Mouse (Mus musculus): ENCODE measurements at regions not wholly inside any gene's neighbourhood (a gene's known extent, or its start where the extent isn't known, plus 50 kb on each side); places are given as distances from the start of the nearest gene placed in this dataset.

DNA sequence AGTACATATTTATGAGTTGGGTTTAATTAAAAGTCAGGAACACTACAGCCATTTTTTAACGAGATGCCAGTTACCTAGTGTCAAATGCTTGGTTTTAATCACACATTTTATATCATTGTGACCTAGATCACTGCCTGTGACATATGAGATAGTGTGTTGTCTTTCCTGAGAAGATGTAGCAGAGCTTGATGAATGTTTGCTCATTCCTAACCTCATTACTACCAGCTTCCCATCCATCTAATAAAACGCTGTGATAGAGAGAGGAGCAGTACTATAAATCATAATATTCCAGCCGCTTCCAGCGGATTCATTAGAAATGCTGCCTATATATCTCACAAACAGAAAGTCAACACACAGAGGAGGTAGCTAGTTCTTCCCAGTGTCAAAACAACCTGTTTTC, 163.6 kb downstream of the Aldoart1 start:
- DNase-seq (ENCODE audit: low read depth, low spot score) = no peak

GRCm38 (mm10) chr4:72674006-72674405, 178.4 kb downstream of the Aldoart1 start:
- DNase-seq (ENCODE audit: low read depth, low spot score) = no peak

- no peak for DNase-seq (ENCODE audit: low read depth, low spot score)
Observed at GRCm38 (mm10) chr4:72671652-72672411, 180.6 kb downstream of the Aldoart1 start.

- no peak for DNase-seq (ENCODE audit: low read depth, low spot score)
Observed at GRCm38 (mm10) chr4:72669827-72670494, 182.5 kb downstream of the Aldoart1 start.

GRCm38 (mm10) chr4:72664379-72664778, 188.1 kb downstream of the Aldoart1 start:
- no peak for DNase-seq (ENCODE audit: low read depth, low spot score)

GRCm38 (mm10) chr4:72662477-72662876, 190.0 kb downstream of the Aldoart1 start:
- DNase-seq (ENCODE audit: low read depth, low spot score) = no peak

- no peak for DNase-seq (ENCODE audit: low read depth, low spot score)
Observed at GRCm38 (mm10) chr4:72656206-72656605, 196.2 kb downstream of the Aldoart1 start.

DNA sequence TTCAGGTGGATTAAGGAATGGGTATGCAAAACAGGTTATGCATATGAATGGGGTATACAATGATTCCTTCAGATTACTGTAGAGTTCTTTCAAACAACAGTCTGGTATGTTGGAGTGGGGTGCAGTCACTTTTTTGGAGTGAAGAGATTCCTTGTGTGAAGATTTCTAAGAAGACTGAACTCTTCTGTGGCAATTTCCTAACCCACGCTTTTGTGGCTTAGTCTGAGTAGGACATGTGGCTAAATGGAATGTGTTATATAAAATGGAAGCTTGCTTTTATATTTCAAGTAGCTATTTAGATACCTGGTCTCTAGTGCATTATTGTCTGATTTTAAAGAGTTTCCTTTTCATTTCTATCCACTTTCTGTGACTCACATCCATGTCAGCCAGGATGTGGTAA, 205.3 kb downstream of the Aldoart1 start:
- peak; percentile 10 for DNase-seq (ENCODE audit: low read depth, low spot score)

DNA sequence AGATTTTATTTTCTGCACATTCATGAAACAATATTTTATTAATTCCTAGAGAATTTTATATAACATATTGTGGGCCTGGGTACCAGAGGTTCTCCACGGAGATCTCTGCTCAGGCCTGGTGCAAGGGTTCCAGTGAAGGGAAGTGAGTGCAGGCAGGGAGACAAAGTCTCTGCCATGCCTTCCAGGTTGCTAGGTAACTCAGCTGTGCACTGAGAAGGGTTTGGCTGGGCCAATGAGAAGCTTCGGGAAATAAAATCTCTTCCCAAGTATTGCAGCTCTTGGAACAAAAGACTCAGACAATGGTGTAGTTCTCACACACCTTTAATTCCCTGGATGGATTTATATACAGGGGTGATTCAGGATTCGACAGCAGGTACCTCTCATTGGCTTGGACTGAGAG, 223.0 kb downstream of the Aldoart1 start:
- peak; percentile 25 for DNase-seq (ENCODE audit: low read depth, low spot score)

GRCm38 (mm10) chr4:72627219-72627930, 225.1 kb downstream of the Aldoart1 start:
- no peak for DNase-seq (ENCODE audit: low read depth, low spot score)

- DNase-seq (ENCODE audit: low read depth, low spot score) = no peak
Observed at GRCm38 (mm10) chr4:72605107-72605506, 247.3 kb downstream of the Aldoart1 start.

GRCm38 (mm10) chr4:72595494-72595893, 256.9 kb downstream of the Aldoart1 start:
- DNase-seq (ENCODE audit: low read depth, low spot score) = no peak

DNA sequence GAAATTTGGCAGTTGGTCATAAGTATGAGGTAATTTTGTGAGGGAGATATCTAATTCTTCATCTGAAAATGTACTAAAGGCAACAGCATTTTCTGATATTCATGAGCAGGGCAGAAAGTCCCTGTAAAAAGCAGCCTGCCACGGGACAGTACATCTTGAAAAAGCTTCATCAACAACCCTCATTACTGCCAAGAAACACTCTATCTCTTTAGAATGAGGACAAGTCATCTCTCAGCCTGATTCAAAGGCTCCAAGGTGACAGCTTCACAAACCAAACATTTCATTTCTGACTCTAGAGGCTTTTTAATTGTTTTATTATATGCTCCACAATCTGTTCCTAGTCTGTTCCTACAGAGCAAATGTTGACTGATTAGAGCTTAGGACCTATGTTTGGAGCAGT, 260.3 kb downstream of the Aldoart1 start:
- DNase-seq (ENCODE audit: low read depth, low spot score) = no peak

DNA sequence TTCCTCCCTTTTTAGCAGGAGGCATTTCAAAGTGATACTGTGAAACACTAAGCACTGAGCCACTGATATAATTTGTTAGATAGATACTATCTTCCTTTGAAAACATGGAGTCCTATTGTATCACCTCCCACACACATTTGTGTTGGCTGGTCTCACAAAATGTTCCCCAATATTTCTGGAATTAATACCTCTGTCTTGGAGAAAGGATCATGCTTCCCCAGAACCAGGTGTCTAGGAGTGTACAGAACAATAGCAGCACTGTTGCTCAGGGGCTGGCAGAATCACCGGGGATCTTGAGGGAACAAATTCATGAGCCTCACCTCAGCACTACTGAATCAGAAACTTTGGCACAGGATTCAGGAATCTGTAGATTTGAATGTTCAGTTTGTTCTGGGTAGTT, 277.5 kb downstream of the Aldoart1 start:
- no peak for DNase-seq (ENCODE audit: low read depth, low spot score)

DNA sequence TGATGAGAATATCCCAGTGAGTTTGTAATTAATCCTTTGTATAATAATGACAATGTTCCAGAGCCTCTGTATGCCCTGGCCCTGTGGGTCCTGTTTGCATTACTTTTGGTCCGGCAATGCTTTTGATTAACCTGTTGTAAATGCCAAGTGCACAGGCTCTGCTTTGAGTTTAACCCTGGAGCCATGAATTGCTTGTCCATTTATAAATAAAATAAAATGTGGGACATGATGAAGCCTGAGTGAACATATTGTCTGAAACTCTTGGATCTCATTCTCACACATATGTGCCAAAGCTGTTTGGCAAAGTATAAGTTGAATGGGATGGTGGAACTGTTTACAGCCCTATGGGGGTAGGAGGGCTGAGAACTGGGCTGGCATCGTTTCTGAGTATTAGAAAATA, 280.5 kb downstream of the Aldoart1 start:
- DNase-seq (ENCODE audit: low read depth, low spot score) = no peak

DNA sequence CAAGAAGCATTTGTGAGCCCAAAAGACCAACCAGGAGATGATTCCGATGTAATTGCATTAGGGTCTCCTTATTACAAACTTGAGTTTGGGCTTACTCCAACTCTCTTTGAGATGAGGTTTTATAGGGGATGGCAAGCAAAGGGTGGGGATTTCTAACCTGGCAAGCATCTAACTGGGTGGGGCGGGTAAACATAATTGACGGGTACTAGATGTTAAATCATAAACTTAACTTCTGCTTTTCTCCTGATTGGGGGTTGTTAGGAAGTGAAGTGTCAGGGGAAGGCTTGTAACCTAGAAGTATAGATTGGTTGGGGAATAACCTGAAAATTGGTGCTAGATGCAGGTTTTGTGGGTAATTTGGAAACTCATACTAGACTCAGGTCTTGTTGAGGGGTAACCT, 287.2 kb downstream of the Aldoart1 start:
- DNase-seq (ENCODE audit: low read depth, low spot score) = no peak

DNA sequence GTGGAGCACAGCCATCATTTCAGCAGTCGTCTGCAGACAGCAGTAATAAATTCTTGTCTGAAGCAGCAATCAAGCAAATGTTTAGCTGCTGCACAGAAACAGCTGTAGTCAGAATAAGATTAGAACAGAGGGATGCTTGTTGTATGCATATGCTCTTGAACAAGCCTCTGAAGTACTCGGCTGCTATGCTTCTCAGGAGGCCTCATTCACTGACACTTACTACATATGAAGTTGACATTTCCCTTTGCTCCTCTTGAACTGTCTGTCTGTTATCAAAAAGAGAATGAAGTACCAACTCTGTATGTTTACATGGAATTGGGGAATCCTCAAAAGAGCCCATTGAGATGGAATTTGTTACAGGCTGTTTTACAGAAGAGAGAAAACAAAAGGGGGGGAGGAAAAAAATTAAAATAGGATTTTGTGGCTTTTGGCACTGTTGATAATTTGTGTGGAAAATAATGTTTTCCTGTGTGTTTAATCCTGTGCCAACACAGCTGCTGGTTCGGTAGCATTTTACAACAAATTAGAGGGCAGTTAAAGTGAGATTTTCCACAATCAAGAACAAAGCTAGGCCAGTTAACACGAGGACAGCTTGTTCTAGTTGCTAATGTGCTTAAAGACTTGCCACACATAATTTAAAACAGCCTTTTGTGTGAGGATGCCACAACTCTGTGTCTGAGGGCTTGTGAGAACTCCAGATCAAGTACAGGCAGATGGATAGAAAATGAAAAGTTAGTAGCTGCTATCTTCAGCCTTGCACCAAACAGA, 289.3 kb downstream of the Aldoart1 start:
- DNase-seq (ENCODE audit: low read depth, low spot score) = no peak

DNA sequence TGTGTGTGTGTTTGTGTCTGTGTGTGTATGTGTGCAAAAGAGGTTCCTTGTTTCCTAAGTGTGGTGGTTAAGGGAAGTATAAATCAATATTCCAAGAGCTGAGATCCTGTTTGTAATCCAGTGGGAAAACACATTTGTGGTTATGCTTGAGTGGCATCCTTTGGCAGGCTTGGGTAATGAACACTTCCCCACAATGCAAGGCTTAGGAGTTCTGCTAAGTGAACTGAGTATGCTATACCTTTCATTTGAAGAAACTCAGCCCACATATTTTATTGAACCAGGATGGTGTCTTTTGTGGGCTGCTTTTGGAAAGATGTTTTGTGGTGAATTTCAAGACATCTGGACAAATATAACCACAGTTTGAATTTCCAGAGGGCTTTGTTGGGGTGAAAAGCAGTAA, 298.2 kb downstream of the Aldoart1 start:
- DNase-seq (ENCODE audit: low read depth, low spot score) = no peak

- no peak for DNase-seq (ENCODE audit: low read depth, low spot score)
Observed at GRCm38 (mm10) chr4:72534563-72534962, 317.9 kb downstream of the Aldoart1 start.

DNA sequence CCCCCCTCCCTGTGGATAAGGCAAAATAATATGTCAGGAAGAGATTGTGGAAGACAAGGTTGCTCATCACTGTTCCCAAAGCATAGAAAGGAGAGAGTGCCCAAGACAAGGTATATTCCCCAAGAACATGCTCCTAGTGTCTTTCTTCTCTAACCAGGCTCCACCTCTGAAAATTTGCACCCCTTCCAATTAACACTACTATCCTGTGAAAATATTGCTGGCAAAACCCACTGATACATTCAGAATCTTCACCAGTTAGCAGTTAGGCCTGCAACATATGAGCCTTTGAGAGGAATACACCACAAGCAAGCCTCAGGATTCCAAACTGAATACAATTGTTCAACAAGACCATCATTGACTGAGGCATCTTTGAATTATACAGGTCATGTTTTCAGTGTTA, 323.9 kb upstream of the Tle1 start:
- DNase-seq (ENCODE audit: low read depth, low spot score) = no peak

- DNase-seq (ENCODE audit: low read depth, low spot score) = no peak
Observed at GRCm38 (mm10) chr4:72524100-72524499, 323.4 kb upstream of the Tle1 start.

GRCm38 (mm10) chr4:72511220-72511619, 310.5 kb upstream of the Tle1 start:
- no peak for DNase-seq (ENCODE audit: low read depth, low spot score)

All from ZHBTc4 (cell line).